7 mouse cellular contexts compared by ENCODE assay signal in genomic region chr12:4571864-4572263, GRCm38 (mm10). TPM values are rescaled to one million over a fixed set of nuclear protein-coding genes. Genes with fewer than 3 reads are reported as not detected.
A peak's percentile ranks its signal among the peaks of the same experiment; 100 is the strongest.
DNase-seq lines count a peak whose midpoint lies in the region; ATAC-seq lines count a peak whose summit lies in the region.

No protein-coding gene starts in this region.

- WGBS in kidney, embryonic 15.5 days: 19% methylated on average over 5 of the region's 5 CpGs

- H3K36me3 ChIP-seq in kidney, embryonic 15.5 days: no peaks in the 10 kb centered on the region

- DNase-seq in ovary, adult 18-20 months (ENCODE audit: low spot score): peak; percentile 39
- no peak for DNase-seq in ovary, postnatal 10 days (ENCODE audit: low spot score)
- DNase-seq in T-cell, adult 2 months (ENCODE audit: low spot score): peak; percentile 59
- peak; percentile 74 for DNase-seq in embryo, embryonic 10 days (ENCODE audit: low spot score)
- DNase-seq in frontal cortex, postnatal 14 days (ENCODE audit: low spot score in 2 of 2): no peak

- H3K4me2 ChIP-seq in kidney, embryonic 15.5 days: no peak overlapping the region

- H3K9me3 ChIP-seq in kidney, embryonic 15.5 days (replicated peaks): no peaks in the 10 kb centered on the region

- H3K9ac ChIP-seq in kidney, embryonic 15.5 days: no peak overlapping the region

- ATAC-seq in kidney, embryonic 15.5 days (replicated peaks; ENCODE audit: low FRiP score): peak; percentile 80
- ATAC-seq in megakaryocyte-erythroid progenitor cell, adult 5-6 weeks (replicated peaks; ENCODE audit: low FRiP score, low TSS enrichment, poor library complexity, severe bottlenecking): peak; percentile 99

- H3K4me1 ChIP-seq in kidney, embryonic 15.5 days: no peaks in the 10 kb centered on the region

- no peaks in the 10 kb centered on the region for H3K27me3 ChIP-seq in kidney, embryonic 15.5 days

- no peak overlapping the region for H3K27ac ChIP-seq in kidney, embryonic 15.5 days

- H3K4me3 ChIP-seq in kidney, embryonic 15.5 days (replicated peaks): no peak overlapping the region

RNA-seq across cellular contexts. Expression of gene Itsn2, which starts 20.6 kb away (rescaled TPM):
- 36.5 and 40.6 TPM in 2 replicates for polyA plus RNA-seq in kidney, embryonic 15.5 days (2015; fragmentation: Nextera tagmentation; extraction: Ambion mirVana)
- total RNA-seq in megakaryocyte-erythroid progenitor cell, adult 5-6 weeks (2014; fragmentation: Nextera tagmentation): 65.8 and 82.0 TPM in 2 replicates
- 114 and 144 TPM in 2 replicates for total RNA-seq in megakaryocyte-erythroid progenitor cell, adult 5-6 weeks (2017)

RNA-seq across cellular contexts. Expression of gene Gm3625, which starts 20.9 kb away (rescaled TPM):
- not detected in 2 replicates for polyA plus RNA-seq in kidney, embryonic 15.5 days (2015; fragmentation: Nextera tagmentation; extraction: Ambion mirVana)
- total RNA-seq in megakaryocyte-erythroid progenitor cell, adult 5-6 weeks (2014; fragmentation: Nextera tagmentation): not detected in 2 replicates
- total RNA-seq in megakaryocyte-erythroid progenitor cell, adult 5-6 weeks (2017): not detected in 2 replicates

Comparison
In these comparisons a context has a peak if more than half of its experiments do, and no peak if none do; other contexts are left out.
1. DNase-seq: peak in ovary, adult 18-20 months (single experiment), T-cell, adult 2 months (single experiment) and embryo, embryonic 10 days (single experiment); none in ovary, postnatal 10 days (single experiment) and frontal cortex, postnatal 14 days (0 of 2).